Comparison of ENCODE assay signal across 9 mouse cellular contexts in genomic region chr11:42182825-42183152, GRCm38 (mm10). TPM values are rescaled to one million over a fixed set of nuclear protein-coding genes. Genes with fewer than 3 reads are reported as not detected.
DNase-seq lines count a peak whose midpoint lies in the region; ATAC-seq and TF ChIP-seq lines count a peak whose summit lies in the region.
"Had no signal": no experiment of that assay in that cellular context is flagged by ENCODE, and none has a peak within 500 bp of the region (broad histone marks: within the 10 kb centered on the region; RNA-seq: fewer than 3 reads in every experiment).

Gabra1 (minus strand) TSS chr11:42182930.

- TF ChIP-seq POLR2A in heart, adult 2 months (IDR thresholded peaks at IDR 0.05; ENCODE audit: insufficient read depth, low read depth, low read length): no peak
- no peak for TF ChIP-seq POLR2A in brain, embryonic 14.5 days (IDR thresholded peaks at IDR 0.05; ENCODE audit: borderline replicate concordance, extremely low read depth, insufficient read depth, insufficient read length, poor library complexity, severe bottlenecking)

- TF ChIP-seq EP300 in heart, adult 2 months (IDR thresholded peaks at IDR 0.05; ENCODE audit: insufficient read depth, low read depth, low read length): no peak

- 0 out of 2 replicates have a peak, but pooled peaks cover 4% of the 10 kb centered on the region for H3K27me3 ChIP-seq in heart, adult 2 months (ENCODE audit: control insufficient read depth, insufficient read depth, low read length)
- H3K27me3 ChIP-seq in forebrain, embryonic 14.5 days (replicated peaks; ENCODE audit: control insufficient read depth, insufficient read depth, low read length): no peaks in the 10 kb centered on the region
- H3K27me3 ChIP-seq in midbrain, embryonic 15.5 days (replicated peaks): no peaks in the 10 kb centered on the region

- no peaks in the 10 kb centered on the region for H3K36me3 ChIP-seq in heart, adult 2 months (ENCODE audit: control insufficient read depth, insufficient read depth, low read length)
- no peaks in the 10 kb centered on the region for H3K36me3 ChIP-seq in forebrain, embryonic 14.5 days (ENCODE audit: control insufficient read depth, insufficient read depth, low read length)
- H3K36me3 ChIP-seq in midbrain, embryonic 15.5 days (replicated peaks): no peaks in the 10 kb centered on the region

- no peak within 1 kb of the TSS; the same call in 1 of the 2 replicates for H3K9ac ChIP-seq in heart, adult 2 months (ENCODE audit: low read depth, low read length)
- H3K9ac ChIP-seq in forebrain, embryonic 14.5 days (ENCODE audit: low read length): peak within 1 kb of the TSS; percentile 77
- H3K9ac ChIP-seq in midbrain, embryonic 15.5 days: peak within 1 kb of the TSS; percentile 76

- no peaks in the 10 kb centered on the region for H3K79me2 ChIP-seq in heart, adult 2 months (replicated peaks; ENCODE audit: control insufficient read depth, insufficient read depth, low read length)

- peak; percentile 81 for ATAC-seq in forebrain, embryonic 14.5 days
- ATAC-seq in midbrain, embryonic 15.5 days (replicated peaks): peak; percentile 90
- no peak for ATAC-seq in monocyte, adult 5-6 weeks (replicated peaks; ENCODE audit: insufficient number of reproducible peaks, low FRiP score, low TSS enrichment, poor library complexity, severe bottlenecking)

- intact Hi-C loops in heart, adult 2 months (cut with DNase I): no loop called here
- intact Hi-C loops in heart, postnatal 25 days (cut with DNase I): no loop called here

- TF ChIP-seq CTCF in heart, adult 2 months (IDR thresholded peaks at IDR 0.05): no peak
- no peak for TF ChIP-seq CTCF in brain, embryonic 14.5 days (IDR thresholded peaks at IDR 0.05; ENCODE audit: borderline replicate concordance, extremely low read depth, insufficient read depth, insufficient read length)

- DNase-seq in heart, adult 2 months: no peak
- no peak for DNase-seq in heart, postnatal 25 days (ENCODE audit: low spot score)
- peak; percentile 80 for DNase-seq in brain, embryonic 14.5 days (ENCODE audit: low read depth)
- peak; percentile 56 for DNase-seq in forebrain, embryonic 14.5 days (ENCODE audit: low spot score)
- peak in 1 of 2 experiments; percentile 30 for DNase-seq in layer of hippocampus, postnatal 36 days
- DNase-seq in urinary bladder, postnatal 10 days (ENCODE audit: low spot score): no peak

- 3% methylated on average over 13 of the region's 13 CpGs for WGBS in heart, adult 2 months
- WGBS in forebrain, embryonic 14.5 days: 1% methylated on average over 13 of the region's 13 CpGs
- WGBS in midbrain, embryonic 15.5 days: 1% methylated on average over 13 of the region's 13 CpGs

- H3K27ac ChIP-seq in heart, adult 2 months: no peak within 1 kb of the TSS
- peak within 1 kb of the TSS; percentile 61; the same call in 1 of the 2 replicates for H3K27ac ChIP-seq in forebrain, embryonic 14.5 days (ENCODE audit: low read depth, low read length)
- peak within 1 kb of the TSS; percentile 94 for H3K27ac ChIP-seq in midbrain, embryonic 15.5 days
- H3K27ac ChIP-seq: macrophage had no signal

- H3K4me3 ChIP-seq in heart, adult 2 months: peak within 1 kb of the TSS; percentile 46
- H3K4me3 ChIP-seq in forebrain, embryonic 14.5 days (ENCODE audit: low read depth, low read length): peak within 1 kb of the TSS; percentile 50
- H3K4me3 ChIP-seq in midbrain, embryonic 15.5 days: peak within 1 kb of the TSS; percentile 61

- no peaks in the 10 kb centered on the region; the same call in 1 of the 2 replicates for H3K4me1 ChIP-seq in heart, adult 2 months (ENCODE audit: control insufficient read depth, insufficient read depth, low read length)
- H3K4me1 ChIP-seq in forebrain, embryonic 14.5 days (ENCODE audit: control insufficient read depth, insufficient read depth, low read length): no peaks in the 10 kb centered on the region
- peaks cover 11% of the 10 kb centered on the region; the same call in 1 of the 2 replicates for H3K4me1 ChIP-seq in midbrain, embryonic 15.5 days

- peak within 1 kb of the TSS; percentile 80 for H3K4me2 ChIP-seq in forebrain, embryonic 14.5 days (ENCODE audit: low read length)
- H3K4me2 ChIP-seq in midbrain, embryonic 15.5 days: peak within 1 kb of the TSS; percentile 88

- no peaks in the 10 kb centered on the region for H3K9me3 ChIP-seq in forebrain, embryonic 14.5 days (replicated peaks; ENCODE audit: control insufficient read depth, low read length)
- H3K9me3 ChIP-seq in midbrain, embryonic 15.5 days: no peaks in the 10 kb centered on the region

RNA-seq across cellular contexts. Expression of gene Gabra1, which starts in this region (rescaled TPM):
- total RNA-seq in heart, adult 2 months (2021): 1 to 10 TPM; 1.3 to 1.5 TPM
- polyA plus RNA-seq in heart, adult 2 months (2012; rRNA removed): 0.26 and 0.62 TPM in 2 replicates
- total RNA-seq in heart, postnatal 25 days (2021): 1 to 10 TPM in 1 of 2 experiments, under 1 TPM in 1; 0.56 to 1.0 TPM
- polyA plus RNA-seq in brain, embryonic 14.5 days (2012; rRNA removed): 9.5 and 12.7 TPM in 2 replicates
- 13.3 and 15.0 TPM in 2 replicates for polyA plus RNA-seq in forebrain, embryonic 14.5 days (2014; fragmentation: Nextera tagmentation; extraction: Ambion mirVana)
- 100 to 1,000 TPM; 386 to 441 TPM for total RNA-seq in layer of hippocampus, postnatal 36 days (2021)
- polyA plus RNA-seq in midbrain, embryonic 15.5 days (2015; fragmentation: Nextera tagmentation; extraction: Ambion mirVana): 36.3 and 41.5 TPM in 2 replicates
- total RNA-seq in monocyte, adult 5-6 weeks (2017): not detected in 3 replicates
- polyA plus RNA-seq: macrophage had no signal

Comparison
In these comparisons a context has a peak if more than half of its experiments do, and no peak if none do; other contexts are left out.
1. RNA of gene Gabra1 (total RNA-seq): 386 to 441 TPM in layer of hippocampus, postnatal 36 days; 1.3 to 1.5 TPM in heart, adult 2 months, 0.56 to 1.0 TPM in heart, postnatal 25 days and not detected in monocyte, adult 5-6 weeks; every median in the first group is over 100 times any median in the second.
2. DNase-seq: peak in brain, embryonic 14.5 days (single experiment) and forebrain, embryonic 14.5 days (single experiment); none in heart, adult 2 months (0 of 2), heart, postnatal 25 days (single experiment) and urinary bladder, postnatal 10 days (single experiment).
3. Peak in every context shown above with its lines, with median percentiles within 50 percentile points of each other: H3K4me3 ChIP-seq.